Mouse (Mus musculus) skeletal muscle tissue, adult 2 months (tissue): ENCODE results near the gene E430018J23Rik.
"Not testable (repeated sequence)": the region's sequence is repeated elsewhere in the genome, so short reads cannot be mapped to it uniquely, and the experiment has no call there.

Source experiments
- DNase-seq: peaks from one replicate; pipeline ENCODE4 v3.0.0-alpha.2; 2012; ENCODE audit warnings: low read depth, low spot score

Gene E430018J23Rik

DNA sequence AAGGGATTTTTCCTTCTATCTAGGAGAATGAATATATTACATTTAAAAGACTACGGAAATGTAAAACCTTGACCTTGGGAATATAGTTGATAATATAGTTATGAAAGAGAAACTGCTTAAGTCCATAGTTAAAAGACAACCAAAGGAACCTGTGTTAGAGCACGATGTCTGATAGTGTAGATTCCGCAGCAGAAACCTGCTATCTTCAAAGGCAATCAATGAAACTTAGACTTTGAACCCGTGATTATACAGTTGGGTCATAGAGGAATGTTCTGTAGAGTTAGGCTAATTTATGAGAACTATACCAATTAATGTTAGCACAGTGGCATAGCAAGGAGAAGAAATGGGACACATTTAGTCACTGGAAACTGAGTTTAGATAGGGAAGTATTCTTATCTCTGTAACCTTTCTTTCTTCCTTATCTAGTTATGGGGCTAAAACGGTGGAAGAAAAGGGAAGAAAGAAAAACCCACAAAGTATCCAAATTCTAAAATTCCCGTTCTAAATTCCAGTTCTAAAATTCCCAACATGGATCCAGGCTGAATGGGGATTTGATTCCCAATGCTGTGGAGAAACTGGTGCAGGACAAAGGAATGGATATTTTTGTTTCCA, 15.0 kb downstream of the E430018J23Rik start:
- DNase-seq, result no peak

DNA sequence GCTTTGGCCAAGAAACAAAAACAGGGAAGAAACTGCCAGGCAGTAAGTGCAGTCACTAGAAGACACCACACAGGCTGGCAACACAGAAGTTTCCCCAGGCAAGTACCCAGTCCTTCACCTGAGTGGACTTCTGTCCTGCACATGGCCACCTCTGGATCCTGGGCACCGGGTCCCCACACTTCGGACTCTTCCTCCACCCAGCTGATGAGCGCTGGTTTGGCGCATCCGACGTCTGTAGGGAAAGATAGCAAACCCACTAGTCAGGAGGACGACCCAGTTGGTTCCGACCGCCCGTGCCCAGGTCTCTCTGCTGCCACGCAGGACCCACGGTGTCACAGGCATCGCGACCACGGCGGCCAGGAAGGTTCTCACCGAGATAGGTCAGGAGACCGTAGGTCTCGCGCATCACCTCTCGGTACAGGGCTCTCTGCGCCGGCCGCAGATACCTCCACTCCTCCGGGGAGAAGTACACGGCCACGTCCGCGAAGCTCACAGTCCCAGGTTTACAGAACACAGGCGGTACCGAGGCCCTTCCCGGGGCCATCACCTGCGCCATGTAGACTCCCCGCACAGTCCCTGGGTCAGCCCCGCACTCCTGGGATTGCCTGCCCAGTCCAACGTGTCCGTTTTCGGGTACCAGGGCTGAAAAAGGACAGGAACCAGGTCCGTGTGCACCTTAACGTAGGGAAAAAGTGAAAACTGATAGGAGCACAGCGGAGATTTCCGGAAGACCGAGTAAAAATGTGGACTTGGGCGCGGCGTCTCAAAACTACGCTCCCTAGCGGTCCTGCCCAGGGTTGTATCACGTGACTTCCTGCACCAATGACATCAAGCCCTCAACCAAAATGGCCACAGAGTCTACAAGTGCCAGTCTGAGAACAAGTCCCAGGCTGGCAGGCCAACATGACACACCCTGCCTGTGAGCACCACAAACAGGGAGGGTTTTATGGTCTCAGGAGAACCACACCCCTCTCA, 17.9 kb downstream of the E430018J23Rik start, which contains the start of gene Zfp747:
TSS of gene Zfp747 (minus strand) at position 780 of the 975 bp plus-strand sequence.
- peak; percentile 93 for DNase-seq

DNA sequence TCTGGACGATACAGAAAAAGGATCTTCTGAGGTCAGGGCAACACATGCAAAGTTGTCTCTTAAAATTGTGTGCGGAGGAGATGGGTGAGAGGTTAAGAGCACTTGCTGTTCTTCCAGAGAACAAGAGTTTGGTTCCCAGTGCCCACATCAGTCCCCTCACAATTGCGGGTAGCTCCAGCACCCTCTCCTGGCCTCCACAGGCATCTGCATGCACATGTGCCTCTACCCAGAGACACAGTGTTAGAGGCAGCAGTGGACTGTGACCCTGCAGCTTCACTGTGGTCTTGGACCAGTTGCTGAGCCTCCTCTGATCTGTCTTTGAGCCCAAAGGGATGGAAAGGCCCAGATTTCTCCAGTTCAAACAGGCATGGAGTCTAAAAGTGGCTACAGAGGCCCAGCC, 21.6 kb downstream of the E430018J23Rik start:
- not testable (repeated sequence) for DNase-seq

DNA sequence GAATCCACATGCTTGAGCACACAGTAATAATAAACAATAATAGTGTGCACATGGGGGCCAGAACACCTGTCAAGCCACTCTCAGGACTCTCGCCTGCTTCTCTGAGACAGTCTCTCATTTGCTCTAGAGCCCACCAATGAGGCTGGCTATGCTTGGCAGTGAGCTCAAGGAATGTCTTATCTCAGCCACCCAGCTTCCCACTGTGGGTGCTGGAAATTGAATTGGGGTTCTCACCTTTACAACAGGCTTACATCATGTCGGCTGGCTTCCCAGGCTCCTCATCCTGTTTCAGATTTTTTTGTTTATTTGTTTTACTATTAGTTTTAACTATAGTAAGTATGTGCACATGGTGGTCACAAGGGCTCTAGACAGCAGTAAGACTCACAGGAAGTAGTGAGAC, 22.2 kb downstream of the E430018J23Rik start:
- no peak for DNase-seq

DNA sequence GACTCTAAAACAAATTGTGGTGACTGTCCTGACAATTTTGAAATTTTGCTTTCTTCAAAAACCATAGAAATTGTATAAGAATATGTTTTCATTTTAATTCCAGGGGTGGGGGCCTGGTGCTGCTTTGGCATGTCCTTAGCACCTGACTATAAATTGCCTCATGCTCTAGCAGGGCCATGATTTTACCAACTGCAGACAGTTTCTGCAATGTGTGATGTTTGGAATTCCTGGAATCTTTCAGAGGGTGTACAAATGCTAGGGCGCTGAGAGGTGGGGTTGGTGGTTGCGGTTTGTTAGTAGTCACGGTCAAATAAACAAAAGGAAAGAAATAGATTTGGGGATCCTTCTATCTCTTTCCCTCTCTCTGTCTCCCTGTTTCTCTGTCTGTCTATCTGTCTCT, 27.2 kb downstream of the E430018J23Rik start:
- DNase-seq, result no peak

DNA sequence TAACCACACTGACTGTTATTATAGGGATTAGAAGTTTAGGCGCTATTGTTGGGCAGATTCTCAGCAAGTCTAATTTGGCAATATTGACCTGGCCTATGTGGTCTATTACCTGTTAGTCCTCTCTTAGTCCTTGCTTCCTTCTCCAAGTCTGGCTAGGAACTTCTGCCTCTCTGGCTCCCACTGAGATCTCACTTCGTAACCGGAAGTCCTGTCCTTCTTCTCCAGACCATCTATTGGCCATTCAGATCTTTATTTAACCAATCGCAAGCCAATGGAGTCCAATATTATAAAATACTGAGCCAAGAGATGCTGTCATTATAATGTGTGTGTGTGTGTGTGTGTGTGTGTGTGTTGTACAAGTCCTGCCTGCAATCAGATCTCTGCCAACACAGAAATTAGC, 29.3 kb downstream of the E430018J23Rik start:
- DNase-seq, result peak; percentile 66

DNA sequence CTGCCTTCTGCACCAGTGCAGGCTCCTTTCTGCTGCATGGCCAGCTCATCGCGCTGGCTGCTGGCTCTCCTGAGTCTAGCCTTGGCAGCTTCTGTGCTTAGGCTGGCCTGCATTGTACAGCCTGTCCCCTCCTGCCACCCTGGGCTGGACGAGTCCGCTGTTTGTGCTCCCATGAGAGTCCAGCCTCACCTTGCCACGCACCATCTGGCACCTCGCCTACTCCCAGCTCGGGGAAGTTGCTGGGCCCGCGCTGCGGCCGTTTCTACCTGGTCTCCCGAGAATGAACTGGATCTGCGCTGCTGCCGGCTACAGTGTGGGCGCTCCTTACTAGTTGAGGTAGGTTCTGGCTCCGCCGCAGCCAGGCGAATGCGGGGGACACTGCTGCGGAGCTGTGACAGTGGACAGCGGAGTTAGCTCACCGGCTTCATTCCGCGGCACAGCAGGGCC, 29.9 kb downstream of the E430018J23Rik start:
- no peak for DNase-seq

DNA sequence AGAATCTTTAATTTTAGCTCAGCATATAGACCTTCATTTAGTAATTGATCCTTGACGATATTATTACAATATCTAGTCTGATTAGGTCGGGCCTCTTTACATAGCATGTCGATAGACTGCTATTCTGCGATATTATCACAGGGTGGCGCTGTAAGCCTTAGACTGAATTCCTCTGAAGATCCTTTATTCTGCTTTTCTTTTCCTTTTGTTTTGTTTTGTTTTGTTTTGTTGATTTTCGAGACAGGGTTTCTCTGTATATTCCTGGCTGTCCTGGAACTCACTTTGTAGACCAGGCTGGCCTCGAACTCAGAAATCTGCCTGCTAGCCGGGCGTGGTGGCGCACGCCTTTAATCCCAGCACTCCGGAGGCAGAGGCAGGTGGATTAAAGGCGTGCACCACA, 31.0 kb downstream of the E430018J23Rik start:
- DNase-seq, result peak; percentile 45

DNA sequence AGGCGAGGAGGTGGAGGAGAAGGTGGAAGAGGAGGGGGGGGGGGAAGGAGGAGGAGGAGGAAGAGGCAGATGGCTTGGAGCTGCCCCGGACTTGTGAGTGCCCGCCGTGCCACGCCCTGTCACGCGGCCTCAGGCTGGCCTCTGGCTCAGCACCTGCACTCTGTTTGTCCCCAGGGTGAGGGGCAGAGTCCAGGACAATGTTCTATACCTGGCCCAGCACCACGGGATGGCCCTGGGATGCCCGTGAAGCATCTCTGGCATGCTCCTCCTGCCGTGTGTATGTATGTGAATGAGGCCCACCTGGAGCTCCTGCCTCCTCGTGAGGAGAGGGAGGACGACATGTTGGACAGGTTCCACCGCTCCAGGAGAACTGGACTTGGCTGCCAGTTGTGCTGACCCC, 32.0 kb downstream of the E430018J23Rik start:
- DNase-seq, result no peak

DNA sequence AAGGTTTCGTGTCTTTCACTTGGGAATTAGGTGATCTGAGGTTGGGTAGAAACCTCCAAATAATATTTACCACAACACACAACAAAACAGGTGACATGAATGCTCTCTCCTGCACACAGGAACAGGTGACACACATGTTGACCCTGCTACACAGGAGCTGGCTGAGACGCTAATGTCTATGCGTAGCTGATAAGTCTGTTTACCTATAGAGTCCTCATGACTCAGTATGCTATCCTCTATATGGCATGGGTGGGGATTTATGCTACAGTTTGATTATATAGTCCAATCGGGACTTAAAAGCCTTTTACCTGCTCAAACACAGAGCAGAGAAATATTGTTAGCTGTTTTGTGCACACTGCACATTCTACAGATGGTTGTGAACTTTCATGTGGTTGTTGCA, 33.2 kb downstream of the E430018J23Rik start:
- no peak for DNase-seq

DNA sequence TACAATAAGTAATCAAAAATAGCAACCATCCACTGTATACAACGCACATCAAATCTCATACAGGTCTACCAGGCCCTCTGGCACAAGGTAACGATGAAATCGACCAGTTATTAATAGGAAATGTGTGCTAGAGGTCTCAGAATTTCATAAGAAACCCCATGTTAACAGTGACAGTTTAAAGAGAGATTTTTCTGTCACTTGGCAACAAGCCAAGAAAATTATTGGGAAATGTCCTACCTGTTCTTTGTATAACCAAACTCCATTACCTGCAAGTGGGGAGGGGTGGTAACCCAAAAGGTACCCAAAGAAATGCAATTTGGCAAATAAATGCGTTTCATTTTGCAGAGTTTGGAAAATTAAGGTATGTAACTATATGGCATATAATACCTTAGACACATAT, 35.0 kb downstream of the E430018J23Rik start:
- DNase-seq, result no peak

DNA sequence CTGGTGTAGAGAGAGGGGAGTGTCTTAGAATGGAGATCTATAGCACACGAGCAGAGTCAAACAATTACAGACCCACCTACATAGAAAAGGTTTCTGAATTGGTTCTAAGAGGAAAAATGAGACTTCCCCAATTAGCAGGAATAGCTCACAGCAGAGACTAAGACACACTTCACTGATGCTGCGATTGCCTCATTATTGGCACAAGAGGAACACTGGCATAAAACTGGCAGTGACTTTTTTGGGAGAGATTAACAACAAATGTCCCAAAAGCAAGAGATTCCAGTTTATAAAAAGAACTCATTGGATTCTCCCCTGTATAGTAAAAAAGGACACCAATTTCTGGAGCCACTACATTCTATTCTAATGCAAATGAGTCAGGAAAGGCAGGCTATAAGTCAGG, 35.6 kb downstream of the E430018J23Rik start:
- no peak for DNase-seq

DNA sequence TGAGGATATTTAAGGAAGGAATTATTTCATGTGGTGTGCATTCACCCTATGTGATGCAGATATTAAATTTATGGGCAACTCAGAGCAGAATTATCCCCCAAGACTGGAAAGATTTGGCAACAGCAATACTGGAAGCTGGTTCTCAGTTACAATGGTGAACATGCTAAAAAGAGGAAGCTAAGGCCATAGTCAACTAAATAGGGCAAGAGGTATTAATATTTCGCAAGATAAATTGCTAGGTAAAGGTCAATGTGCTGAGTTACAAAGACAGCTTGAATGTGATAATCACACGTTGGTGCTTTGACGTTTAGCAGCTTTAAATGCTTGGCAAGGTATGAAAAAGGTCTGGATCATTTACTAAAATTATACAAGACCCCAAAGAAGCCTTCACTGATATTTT, 37.6 kb downstream of the E430018J23Rik start:
- DNase-seq, result no peak

DNA sequence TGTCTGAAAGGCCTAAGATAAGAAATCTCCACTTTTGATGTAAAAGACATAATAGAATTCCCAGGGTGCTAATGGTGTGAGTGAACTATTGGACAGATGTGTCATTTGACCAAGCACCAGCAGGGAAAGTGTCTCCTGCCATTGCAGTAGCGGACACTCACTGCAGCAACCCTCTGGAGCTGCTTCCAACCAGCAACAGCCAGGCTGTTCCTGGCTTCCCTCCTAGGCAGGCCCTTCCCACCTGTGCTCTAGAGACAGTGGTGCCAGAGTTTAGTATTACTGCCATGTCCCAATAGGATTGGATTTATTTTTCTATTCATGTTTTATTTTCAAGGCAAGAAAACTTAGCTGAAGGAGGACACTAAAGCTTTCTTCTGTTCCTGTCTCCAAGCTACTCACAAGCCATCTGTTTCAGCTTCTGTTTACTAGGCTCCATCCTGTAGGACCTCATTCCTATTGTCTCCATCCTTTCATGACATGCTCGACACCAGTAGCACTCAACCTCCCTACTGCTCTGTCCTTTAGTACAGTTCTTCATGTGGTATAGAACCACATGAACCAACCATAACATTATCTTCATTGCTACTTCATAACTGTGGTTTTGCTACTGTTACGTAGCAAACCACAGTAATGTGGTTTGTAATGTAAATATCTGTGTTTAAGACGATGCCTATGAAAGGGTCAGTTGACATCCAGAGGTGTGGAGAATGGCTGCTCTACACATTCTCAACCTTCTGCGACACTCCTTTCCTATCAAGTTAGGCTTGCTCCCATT, 42.0 kb downstream of the E430018J23Rik start:
- DNase-seq, result no peak

DNA sequence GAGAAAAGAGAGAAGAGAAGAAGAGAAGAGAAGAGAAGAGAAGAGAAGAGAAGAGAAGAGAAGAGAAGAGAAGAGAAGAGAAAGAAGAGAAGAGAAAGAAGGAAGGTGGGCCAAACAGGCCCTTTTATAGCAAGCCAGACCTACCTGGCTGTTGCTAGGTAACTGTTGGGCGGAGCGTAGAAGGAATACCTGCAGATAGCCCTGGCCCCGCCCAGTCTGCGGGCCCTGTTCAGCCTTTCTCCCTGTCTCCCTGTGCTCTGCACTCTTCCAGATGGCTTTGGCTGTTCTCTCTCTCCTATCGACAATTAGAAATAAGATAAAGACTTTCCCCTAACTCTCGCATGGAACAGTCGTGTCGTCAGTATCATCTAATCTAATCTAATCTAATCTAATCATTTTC, 46.8 kb downstream of the E430018J23Rik start:
- DNase-seq, result no peak

DNA sequence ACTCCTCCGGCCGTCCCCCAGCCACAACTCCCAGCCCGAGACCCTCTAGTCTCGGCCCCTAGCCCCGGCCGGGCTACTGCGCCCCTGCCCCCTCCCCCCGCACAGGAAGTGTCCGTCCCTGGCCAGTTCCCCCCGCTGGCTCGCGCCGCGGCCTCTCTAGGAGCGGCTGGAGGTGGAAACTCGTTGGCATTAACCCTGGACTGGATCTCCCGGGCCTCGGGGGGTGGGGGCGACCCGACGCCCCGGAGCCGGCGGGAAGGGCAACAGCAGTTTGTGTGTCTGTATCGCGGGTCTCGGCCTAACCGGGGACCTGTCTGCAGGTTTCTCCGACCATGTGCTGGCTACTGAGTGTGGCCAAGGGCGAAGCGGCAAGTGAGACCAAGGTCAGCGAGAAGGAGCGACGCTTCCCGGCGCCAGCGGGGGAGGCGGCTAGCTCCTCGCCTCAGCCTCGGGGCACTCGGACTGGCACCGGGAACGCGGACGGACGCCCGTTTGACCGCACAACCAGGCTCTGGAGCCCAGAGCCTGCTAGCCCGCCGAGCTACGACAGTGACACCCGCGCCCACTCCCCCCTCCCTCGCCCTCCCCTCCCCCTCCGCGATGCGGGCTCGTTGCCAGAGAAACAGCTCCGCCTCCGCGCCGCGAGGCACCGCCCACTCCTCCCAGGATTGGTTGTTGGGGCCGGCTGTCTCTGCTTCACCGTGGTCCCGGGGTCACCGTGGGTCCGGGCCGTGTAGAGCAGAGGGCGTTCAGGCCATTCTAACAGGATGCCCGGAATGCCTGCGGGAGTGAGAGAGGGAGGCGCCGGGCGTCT, 47.7 kb downstream of the E430018J23Rik start, which contains the start of gene Zfp768:
TSS of gene Zfp768 (minus strand) at position 78 of the 814 bp plus-strand sequence.
- DNase-seq, result peak; percentile 92

DNA sequence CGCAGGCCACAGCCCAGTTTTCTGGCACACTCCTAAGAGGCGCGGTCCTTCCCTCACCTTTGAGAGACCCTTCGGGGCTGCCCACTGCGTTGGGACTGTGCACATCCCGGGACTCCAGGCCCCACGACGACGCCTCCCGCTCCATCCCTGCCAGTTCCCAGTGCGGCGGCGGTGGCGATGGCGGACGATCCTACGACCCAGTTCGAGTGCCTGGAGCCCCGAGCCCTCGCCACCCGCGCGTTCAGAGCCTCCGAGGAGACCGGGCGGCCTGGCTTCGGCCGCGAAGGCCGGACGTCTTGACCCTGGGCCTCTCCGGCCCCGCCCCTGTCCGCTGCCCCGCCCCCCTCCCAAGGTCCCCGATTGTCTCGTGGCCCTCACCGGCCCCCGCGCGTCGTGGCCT, 48.3 kb downstream of the E430018J23Rik start:
- DNase-seq, result no peak

DNA sequence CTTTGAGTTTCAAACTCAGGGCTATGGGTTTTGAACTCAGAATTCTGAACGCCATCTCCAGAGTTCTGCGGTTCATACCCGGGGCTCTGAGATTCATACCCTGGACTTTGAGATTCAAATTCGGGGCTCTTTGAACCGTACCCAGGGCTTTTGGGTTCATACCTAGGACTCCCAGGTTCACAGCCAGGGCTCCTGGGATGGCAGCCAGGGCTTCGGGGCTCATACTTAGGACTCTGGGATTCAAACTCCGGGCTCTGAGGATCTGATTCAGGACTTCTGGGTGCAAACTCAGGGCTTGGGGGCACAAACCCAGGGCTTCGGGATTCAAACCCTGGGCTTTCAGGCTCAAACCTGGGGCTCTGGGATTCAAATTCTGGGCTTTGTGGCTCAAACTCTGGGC, 49.1 kb downstream of the E430018J23Rik start:
- DNase-seq, result no peak

DNA sequence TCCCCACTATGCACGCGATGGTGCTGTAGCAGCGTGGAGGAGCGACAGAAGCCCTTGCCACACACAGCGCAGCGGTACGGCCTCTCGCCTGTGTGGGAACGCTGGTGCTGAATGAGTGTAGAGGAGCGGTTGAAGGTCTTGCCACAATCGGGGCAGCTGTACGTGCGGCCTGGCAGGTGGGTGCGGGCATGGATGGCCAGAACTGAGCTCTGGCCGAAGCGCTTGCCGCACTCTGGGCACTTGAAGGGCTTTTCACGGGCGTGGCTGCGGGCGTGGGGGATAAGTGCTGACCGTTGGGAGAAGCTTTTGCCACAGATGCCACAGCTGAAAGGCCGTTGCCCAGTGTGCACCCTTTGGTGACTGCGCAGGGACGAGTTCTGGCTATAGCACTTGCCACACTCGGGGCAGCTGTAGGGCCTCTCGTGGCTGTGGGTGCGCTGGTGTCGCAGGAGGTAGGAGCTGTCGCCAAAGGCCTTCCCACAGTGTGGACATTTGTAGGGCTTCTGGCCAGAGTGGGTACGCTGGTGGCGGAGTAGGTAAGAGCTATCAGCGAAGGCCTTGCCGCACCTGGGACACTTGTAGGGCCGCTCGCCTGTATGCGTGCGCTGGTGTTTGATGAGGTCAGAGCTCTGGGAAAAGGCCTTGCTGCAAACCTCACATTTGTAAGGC, 49.9 kb downstream of the E430018J23Rik start:
- no peak for DNase-seq

DNA sequence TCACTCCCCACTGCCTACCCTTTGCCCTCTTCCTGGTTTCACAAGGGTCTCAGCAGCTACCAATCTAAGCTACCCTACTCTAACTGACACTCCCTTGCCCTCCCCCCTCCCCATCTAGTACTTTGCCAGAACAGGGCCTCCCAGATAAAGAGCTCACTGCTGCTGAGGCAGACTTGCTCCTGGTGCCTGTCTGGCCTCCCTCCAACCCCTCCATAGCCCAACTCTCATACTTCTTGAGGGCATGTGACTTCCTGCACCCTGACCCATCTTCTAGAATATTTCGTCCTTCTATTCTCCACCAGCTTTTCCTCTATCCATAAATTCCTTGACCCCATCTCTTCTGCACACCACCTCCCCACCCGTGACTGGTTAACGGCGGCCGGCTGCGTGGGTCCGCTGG, 50.5 kb downstream of the E430018J23Rik start:
- DNase-seq, result no peak
